Mouse (Mus musculus): ENCODE measurements around the gene Rabep1.

- no peak for TF ChIP-seq CTCF (IDR thresholded peaks at IDR 0.05; ENCODE audit: low read depth, low read length)
- TF ChIP-seq POLR2A (IDR thresholded peaks at IDR 0.05; ENCODE audit: extremely low read depth, insufficient read depth, low read length) = no peak
Observed at GRCm38 (mm10) chr11:70815071-70815470, 29.5 kb upstream of the Rabep1 start.
